Mouse (Mus musculus): Measurements from ENCODE around the gene Kif14.

- TF ChIP-seq POLR2A (IDR thresholded peaks at IDR 0.05; ENCODE audit: low read depth, low read length): no peak
- TF ChIP-seq CTCF (IDR thresholded peaks at IDR 0.05; ENCODE audit: extremely low read depth, insufficient read length, insufficient replicate concordance, low read depth, low read length): no peak
Observed at GRCm38 (mm10) chr1:136449541-136449940, 16.6 kb upstream of the Kif14 start.

All from small intestine, adult 2 months (tissue).